Mouse (Mus musculus) CD4-positive, CD25-positive, alpha-beta regulatory T cell, adult 2 months (primary cell): Measurements from ENCODE around the gene Jmjd8.
A peak's percentile ranks its signal among the peaks of the same experiment; 100 is the strongest.

Experiments
- DNase-seq: peaks from one replicate; pipeline ENCODE4 v3.0.0-alpha.2; 2012; ENCODE audit warnings: low read depth, low spot score

Jmjd8 gene

DNA sequence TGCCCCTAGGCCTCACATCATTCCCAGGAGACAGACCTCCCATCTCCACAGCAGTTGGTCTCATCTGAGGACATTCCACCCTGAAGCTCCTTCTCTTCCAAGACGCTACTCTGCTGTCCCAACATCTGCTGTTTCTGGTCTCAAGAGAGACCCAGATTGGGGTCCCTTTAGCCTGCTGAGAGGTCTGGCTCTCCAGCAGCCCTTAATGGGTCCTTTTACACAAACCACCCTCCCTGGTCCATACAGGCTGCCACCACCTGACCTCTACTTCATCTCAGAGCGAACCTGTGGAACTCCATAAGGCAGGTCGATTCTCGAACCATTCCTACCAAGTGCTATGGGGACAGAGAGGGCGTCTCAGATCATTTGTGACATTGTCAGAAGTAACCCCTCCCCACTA is 20.6 kb upstream of the Jmjd8 start:
- DNase-seq = no peak

- DNase-seq = peak; percentile 43
Measured at GRCm38 (mm10) chr17:25808789-25809605, 19.7 kb upstream of the Jmjd8 start, which contains the start of gene Fbxl16. Gene Fbxl16, plus strand, starts transcription at chr17:25809085.

- DNase-seq = no peak
Measured at GRCm38 (mm10) chr17:25809606-25810340, 18.9 kb upstream of the Jmjd8 start.

GRCm38 (mm10) chr17:25810890-25811289 is 17.8 kb upstream of the Jmjd8 start:
- DNase-seq = no peak

- peak; percentile 84 for DNase-seq
Measured at GRCm38 (mm10) chr17:25813471-25813870, 15.2 kb upstream of the Jmjd8 start.

- no peak for DNase-seq
Measured at GRCm38 (mm10) chr17:25817662-25818061, 11.0 kb upstream of the Jmjd8 start.

DNA sequence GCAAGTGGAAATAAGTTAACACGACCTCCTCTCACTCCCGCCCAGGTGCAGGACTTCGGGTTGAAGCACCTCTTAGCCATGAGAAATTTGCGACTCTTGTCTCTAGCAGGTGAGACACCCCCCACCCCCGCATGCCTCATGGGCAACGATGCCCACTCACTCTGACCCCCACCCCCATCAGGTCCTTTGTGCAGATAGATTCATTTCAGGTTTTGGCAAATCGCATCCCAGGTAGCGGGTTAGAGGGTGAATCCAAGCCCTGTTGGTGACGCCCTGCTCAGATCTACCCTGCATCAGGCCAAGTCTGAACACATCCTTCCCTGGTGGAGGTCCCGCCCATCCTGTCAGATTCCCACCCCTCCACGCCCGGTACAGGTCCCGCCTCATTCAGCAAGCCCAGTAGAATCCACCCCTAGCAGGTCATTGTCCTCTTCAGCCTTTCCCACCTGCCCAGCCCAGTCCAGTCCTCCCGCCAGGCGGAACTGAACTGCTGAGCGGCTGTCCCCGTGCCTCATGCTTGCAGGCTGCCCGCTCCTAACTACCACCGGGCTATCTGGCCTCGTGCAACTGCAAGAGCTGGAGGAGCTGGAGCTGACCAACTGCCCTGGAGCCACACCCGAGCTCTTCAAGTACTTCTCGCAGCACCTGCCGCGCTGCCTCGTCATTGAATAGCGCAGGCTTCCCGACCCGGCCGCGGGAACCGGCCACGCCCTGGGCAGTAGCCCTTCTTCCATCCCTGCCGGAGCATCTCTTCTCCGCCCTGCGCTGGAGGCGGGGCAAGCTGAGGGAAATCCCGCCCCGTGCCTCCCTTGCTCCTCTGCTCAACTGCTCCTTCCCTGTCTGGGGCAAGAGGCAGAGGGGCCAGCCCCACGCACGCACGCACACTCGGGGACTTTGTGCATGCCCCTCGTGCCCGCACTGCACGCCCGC is 9.6 kb upstream of the Jmjd8 start:
- DNase-seq = no peak

- DNase-seq = peak; percentile 91
Measured at GRCm38 (mm10) chr17:25823452-25823851, 5.2 kb upstream of the Jmjd8 start, which contains the start of gene Wdr24. Gene Wdr24, plus strand, starts transcription at chr17:25823627.

GRCm38 (mm10) chr17:25824362-25825142 is 4.1 kb upstream of the Jmjd8 start:
- no peak for DNase-seq

DNA sequence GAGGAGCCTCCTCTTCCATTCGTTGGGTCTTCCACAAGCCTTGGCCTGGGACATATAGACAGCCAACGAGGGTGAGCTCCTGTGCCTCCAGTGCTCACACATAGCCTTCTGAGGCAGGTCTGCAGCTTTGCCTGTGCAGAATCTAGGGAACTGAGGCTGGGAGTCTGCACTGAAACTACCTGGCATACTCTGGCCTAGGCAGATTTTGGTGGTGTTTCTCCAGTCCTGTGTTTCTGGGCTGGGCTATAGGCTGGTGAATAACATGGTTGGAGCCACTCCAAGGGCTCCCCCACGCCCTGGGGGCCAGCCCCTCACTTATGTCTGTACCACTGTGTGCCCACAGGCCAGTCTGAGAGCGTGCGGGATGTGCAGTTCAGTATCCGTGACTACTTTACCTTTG is 3.4 kb upstream of the Jmjd8 start:
- DNase-seq = no peak

- DNase-seq = no peak
Measured at GRCm38 (mm10) chr17:25825984-25826570, 2.6 kb upstream of the Jmjd8 start.

DNA sequence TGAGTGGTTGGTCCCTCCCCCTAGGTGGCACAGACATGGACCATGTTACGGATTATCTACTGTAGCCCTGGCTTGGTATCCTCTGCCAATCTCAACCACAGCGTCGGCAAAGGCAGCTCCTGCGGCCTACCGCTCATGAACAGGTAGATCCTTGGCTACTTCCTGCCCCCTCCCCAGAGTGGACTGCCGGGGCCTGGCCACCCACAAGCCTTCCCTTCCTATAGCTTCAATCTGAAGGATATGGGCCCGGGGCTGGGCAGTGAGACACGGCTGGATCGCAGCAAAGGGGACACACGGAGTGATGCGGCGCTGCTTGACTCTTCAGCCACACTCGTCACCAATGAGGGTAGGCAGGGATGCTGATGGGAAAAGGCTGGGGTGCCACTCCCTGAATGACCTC is 1.7 kb upstream of the Jmjd8 start:
- no peak for DNase-seq

DNA sequence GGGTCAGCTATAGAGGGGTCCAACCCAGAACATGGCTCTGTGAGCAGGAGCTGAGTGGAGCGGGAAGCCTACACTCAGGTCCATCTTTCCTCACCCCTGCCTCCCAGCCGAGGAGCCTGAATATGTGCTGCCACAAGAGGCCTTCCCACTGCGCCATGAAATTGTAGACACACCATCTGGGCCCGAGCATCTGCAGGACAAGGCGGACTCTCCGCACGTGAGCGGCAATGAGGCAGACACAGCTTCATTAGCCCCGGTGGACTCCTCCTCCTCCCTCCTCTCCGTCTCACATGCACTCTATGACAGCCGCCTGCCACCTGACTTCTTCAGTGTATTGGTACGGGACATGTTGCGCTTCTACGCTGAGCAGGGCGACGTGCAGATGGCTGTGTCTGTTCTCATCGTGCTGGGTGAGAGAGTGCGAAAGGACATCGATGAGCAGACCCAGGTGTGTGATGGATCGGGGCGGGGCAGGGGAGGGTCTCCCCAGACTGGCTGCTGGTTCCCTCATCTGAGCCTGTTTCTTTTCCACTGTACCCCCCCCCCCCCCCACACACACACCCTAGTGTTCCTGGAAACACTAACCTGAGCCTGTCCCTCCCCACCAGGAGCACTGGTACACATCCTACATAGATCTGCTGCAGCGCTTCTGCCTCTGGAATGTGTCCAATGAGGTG is 983 bp upstream of the Jmjd8 start:
- DNase-seq = no peak

DNA sequence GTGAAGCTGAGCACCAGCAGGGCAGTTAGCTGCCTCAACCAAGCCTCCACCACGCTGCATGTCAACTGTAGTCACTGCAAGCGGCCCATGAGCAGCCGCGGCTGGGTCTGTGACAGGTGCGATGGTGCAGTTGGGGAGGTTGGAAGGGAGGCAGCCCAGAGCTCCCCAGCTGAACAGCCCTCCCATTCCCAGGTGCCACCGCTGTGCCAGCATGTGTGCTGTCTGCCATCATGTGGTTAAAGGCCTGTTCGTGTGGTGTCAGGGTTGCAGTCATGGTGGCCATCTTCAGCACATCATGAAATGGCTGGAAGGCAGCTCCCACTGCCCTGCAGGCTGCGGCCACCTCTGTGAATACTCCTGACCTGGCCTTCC is 458 bp upstream of the Jmjd8 start:
- no peak for DNase-seq

GRCm38 (mm10) chr17:25829558-25830017 is 921 bp downstream of the Jmjd8 start:
- no peak for DNase-seq

DNA sequence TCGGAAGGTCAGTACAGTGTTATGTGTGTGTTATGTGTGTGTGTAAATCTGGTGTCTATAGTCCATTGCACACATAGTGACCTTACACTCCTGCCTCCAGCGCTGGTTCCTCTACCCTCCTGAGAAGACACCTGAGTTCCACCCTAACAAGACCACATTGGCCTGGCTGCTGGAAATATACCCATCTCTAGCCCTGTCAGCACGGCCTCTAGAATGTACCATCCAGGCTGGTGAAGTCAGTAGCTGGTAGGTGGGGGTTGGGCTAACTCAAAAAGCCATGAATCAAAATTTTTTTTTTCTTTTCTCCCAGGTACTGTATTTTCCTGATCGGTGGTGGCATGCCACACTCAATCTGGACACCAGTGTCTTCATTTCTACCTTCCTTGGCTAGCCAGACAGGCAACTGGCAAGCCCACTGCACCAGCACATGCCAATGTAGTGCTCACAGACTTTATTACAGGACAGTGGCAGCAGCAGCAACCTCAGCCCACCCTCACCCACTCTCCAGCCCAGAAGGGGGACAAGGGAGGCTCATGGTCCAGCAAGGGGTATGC is 1.6 kb downstream of the Jmjd8 start:
- DNase-seq = no peak

- no peak for DNase-seq
Measured at GRCm38 (mm10) chr17:25830806-25831431, 2.3 kb downstream of the Jmjd8 start.

GRCm38 (mm10) chr17:25831451-25832281 is 3.0 kb downstream of the Jmjd8 start:
- no peak for DNase-seq
